Mouse (Mus musculus) heart, postnatal 0 days (tissue): ENCODE measurements at regions not wholly inside any gene's neighbourhood (a gene's known extent, or its start where the extent isn't known, plus 50 kb on each side); places are given as distances from the start of the nearest gene placed in this dataset.

Source experiments
- CTCF ChIP-seq: IDR thresholded peaks from 2 replicates; pipeline ENCODE4 v1.5.1; 2016; ENCODE audit warnings: antibody characterized with exemption, control low read depth, low read depth
- EP300 ChIP-seq: IDR thresholded peaks from 2 replicates; pipeline ENCODE4 v1.6.1; 2016; ENCODE audit warnings: antibody characterized with exemption, low read depth

- TF ChIP-seq CTCF (no peak), EP300 (no peak)
Measured at GRCm38 (mm10) chr8:54435694-54436093, 93.7 kb upstream of the Asb5 start.
